Mouse (Mus musculus) kidney, postnatal 14 days (tissue): ENCODE measurements at regions not wholly inside any gene's neighbourhood (a gene's known extent, or its start where the extent isn't known, plus 50 kb on each side); places are given as distances from the start of the nearest gene placed in this dataset.

Source experiments
- DNase-seq: peaks from one replicate; pipeline ENCODE4 v3.0.0; 2022; ENCODE audit warnings: mixed read lengths

DNA sequence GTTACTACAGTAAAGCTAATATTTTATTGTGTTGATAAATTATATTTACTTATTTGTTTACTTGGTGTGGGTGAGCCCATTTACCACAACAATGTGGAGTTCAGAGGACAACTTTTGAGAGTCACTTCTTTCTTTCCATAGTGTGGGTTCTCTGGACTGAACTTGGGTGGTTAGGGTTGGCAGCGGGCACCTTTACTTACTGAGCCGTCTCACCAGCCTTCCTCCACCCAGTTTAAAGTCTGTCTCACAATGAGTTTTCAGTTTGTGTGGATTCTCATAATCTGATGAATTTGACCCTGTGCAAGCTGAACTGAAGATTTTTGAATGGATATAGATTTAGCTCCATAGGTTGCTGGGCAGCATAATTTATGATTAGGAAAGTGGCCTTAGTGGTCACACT lies 53.5 kb upstream of the Pth start:
- no peak for DNase-seq

DNA sequence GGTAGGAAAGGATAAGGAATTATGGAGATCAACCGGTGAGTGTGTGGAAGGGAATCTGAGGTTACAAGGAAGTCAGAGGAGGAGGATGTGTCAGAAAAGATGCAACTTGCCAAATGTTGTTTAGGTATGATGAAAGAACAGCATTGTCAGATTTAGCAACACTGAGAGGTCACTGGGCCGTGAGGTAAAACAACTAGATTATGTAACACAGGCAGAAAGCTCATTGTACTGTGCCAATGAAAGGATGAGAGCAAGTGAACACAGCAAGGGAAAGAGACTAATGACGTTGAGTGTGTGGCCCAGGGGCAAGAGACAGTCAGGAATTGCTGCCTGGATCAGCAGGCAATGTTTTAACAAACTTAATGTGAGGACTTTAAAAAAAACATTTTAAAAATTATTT lies 55.2 kb upstream of the Pth start:
- no peak for DNase-seq

DNA sequence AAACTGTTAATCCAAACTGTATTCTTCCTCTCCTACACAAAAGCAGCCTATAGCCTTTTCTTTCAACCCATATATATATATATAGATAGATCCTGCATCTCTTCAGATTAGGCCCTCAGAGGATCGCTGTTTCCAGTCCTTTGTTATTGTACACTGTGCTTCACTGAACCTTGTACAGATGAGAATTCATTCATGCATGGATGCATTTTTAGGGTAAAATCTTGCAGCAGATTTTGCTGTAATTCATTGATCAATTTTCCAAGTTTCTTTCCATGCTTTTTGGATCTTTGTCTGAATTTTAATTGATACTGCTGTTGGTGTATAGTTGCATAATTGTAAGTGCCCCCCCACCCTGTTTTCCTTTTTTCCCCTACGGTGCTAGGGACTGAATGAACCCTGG lies 56.6 kb upstream of the Pth start:
- DNase-seq = no peak

DNA sequence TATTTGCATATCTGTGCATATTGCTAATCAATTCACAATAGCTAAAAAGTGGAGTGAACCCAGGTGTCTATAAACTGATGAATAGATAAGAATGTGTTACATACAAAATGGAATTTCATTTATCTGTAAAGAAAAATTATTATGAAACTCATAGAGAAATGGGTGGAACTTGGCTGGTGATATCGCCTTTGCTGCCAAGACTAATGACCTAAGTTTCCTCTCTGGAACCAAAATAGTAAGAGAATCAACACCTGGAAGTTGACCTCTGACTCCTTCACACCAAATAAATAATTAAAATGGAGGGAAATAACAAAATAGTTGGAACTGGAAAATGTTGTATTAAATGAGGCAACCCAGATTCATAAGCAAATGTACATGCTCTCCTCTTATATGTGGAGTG lies 53.2 kb upstream of the Far1 start:
- peak; percentile 36 for DNase-seq

DNA sequence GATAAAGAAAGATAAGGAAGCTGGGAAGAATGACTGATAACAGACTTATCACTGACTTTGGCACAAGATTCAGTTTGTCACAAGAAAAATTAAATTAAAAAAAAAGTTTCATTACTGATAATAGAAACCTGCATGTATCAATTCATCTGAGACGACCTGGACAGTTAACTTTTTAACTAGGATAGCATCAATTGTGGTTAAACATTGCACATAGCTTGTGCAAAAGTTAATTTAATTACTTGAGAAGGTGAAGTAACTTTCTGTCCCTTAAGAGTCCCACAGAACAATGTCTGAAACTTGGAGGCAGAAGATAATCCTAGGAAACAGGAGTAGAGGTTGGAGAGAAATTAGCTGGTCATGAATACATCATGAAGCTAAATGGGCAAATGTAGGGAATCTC lies 51.3 kb upstream of the Far1 start:
- no peak for DNase-seq
